ENCODE assay signal across 8 mouse cellular contexts in the genomic region with DNA sequence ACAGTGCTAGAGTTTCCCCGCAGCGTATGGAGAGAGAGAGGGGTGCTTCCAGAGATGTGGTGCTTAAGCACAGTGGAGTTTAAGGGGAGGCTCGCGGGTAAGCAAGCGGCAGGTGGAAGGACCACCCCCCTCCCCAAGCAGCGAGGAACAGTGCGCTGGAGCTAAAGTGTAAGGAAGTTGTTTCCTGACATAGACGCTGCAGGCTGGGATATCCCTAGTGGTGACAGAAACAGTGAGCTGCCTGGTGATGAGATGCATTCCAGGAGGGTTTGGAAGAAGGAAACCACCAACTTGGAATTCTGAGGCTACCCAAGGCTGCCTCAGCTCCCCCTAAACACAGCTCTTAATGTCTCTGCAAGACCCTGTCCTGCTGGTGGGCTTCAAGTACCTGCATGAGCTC. TPM values are rescaled to one million over a fixed set of nuclear protein-coding genes. Genes with fewer than 3 reads are reported as not detected.
A peak's percentile ranks its signal among the peaks of the same experiment; 100 is the strongest.
DNase-seq lines count a peak whose midpoint lies in the region; ATAC-seq and TF ChIP-seq lines count a peak whose summit lies in the region.

No protein-coding gene starts in this region.

- H3K36me3 ChIP-seq in lung, embryonic 14.5 days (ENCODE audit: insufficient read depth), result no peaks in the 10 kb centered on the region
- no peaks in the 10 kb centered on the region for H3K36me3 ChIP-seq in forebrain, embryonic 13.5 days (ENCODE audit: poor library complexity, severe bottlenecking)
- H3K36me3 ChIP-seq in limb, embryonic 13.5 days, result no peaks in the 10 kb centered on the region
- no peaks in the 10 kb centered on the region for H3K36me3 ChIP-seq in neural tube, embryonic 15.5 days

- H3K4me2 ChIP-seq in lung, embryonic 14.5 days, result peak overlapping the region; percentile 54
- H3K4me2 ChIP-seq in forebrain, embryonic 13.5 days, result peak overlapping the region; percentile 65
- H3K4me2 ChIP-seq in limb, embryonic 13.5 days (replicated peaks), result peak overlapping the region; percentile 55
- peak overlapping the region; percentile 58 for H3K4me2 ChIP-seq in neural tube, embryonic 15.5 days

- no peak for TF ChIP-seq CTCF in lung, embryonic 14.5 days (IDR thresholded peaks at IDR 0.05; ENCODE audit: low read depth)

- H3K4me1 ChIP-seq in lung, embryonic 14.5 days (ENCODE audit: insufficient read depth), result no peaks in the 10 kb centered on the region
- H3K4me1 ChIP-seq in forebrain, embryonic 13.5 days, result peaks cover 56% of the 10 kb centered on the region
- H3K4me1 ChIP-seq in limb, embryonic 13.5 days, result peaks cover 8% of the 10 kb centered on the region
- H3K4me1 ChIP-seq in neural tube, embryonic 15.5 days, result peaks cover 29% of the 10 kb centered on the region

- H3K27me3 ChIP-seq in lung, embryonic 14.5 days (ENCODE audit: insufficient read depth, low read length), result peaks cover 26% of the 10 kb centered on the region; the same call in 1 of the 2 replicates
- H3K27me3 ChIP-seq in forebrain, embryonic 13.5 days, result peaks cover 36% of the 10 kb centered on the region
- peaks cover 60% of the 10 kb centered on the region for H3K27me3 ChIP-seq in limb, embryonic 13.5 days
- H3K27me3 ChIP-seq in neural tube, embryonic 15.5 days (replicated peaks), result peaks cover 38% of the 10 kb centered on the region

- 0% methylated on average over 8 of the region's 8 CpGs for WGBS in lung, embryonic 14.5 days
- 0% methylated on average over 8 of the region's 8 CpGs for WGBS in forebrain, embryonic 13.5 days
- WGBS in limb, embryonic 13.5 days, result 3% methylated on average over 8 of the region's 8 CpGs
- WGBS in neural tube, embryonic 15.5 days, result 3% methylated on average over 8 of the region's 8 CpGs

- no peak overlapping the region for H3K27ac ChIP-seq in lung, embryonic 14.5 days (ENCODE audit: low read depth)
- peak overlapping the region; percentile 94 for H3K27ac ChIP-seq in forebrain, embryonic 13.5 days
- H3K27ac ChIP-seq in limb, embryonic 13.5 days, result no peak overlapping the region
- 0 out of 2 replicates have a peak overlapping the region, but pooled peaks have one; percentile 23 for H3K27ac ChIP-seq in neural tube, embryonic 15.5 days (replicated peaks)

- no peak for DNase-seq in lung, embryonic 14.5 days
- DNase-seq in lung, postnatal 25 days (ENCODE audit: low spot score), result no peak
- DNase-seq in adrenal gland, postnatal 14 days, result no peak
- DNase-seq in ovary, adult 18-20 months (ENCODE audit: low spot score), result no peak
- no peak for DNase-seq in thymus, postnatal 0 days (ENCODE audit: low spot score)

- no peaks in the 10 kb centered on the region for H3K9me3 ChIP-seq in lung, embryonic 14.5 days (ENCODE audit: low read depth, low read length)
- H3K9me3 ChIP-seq in forebrain, embryonic 13.5 days (replicated peaks), result no peaks in the 10 kb centered on the region
- H3K9me3 ChIP-seq in limb, embryonic 13.5 days, result no peaks in the 10 kb centered on the region
- H3K9me3 ChIP-seq in neural tube, embryonic 15.5 days (replicated peaks), result no peaks in the 10 kb centered on the region

- no peak overlapping the region for H3K9ac ChIP-seq in lung, embryonic 14.5 days
- H3K9ac ChIP-seq in forebrain, embryonic 13.5 days, result peak overlapping the region; percentile 58
- no peak overlapping the region for H3K9ac ChIP-seq in limb, embryonic 13.5 days
- H3K9ac ChIP-seq in neural tube, embryonic 15.5 days (replicated peaks), result peak overlapping the region; percentile 30

- ATAC-seq in lung, embryonic 14.5 days (ENCODE audit: insufficient read depth), result 0 out of 2 replicates have a peak, but pooled peaks have one; percentile 15
- ATAC-seq in forebrain, embryonic 13.5 days, result peak; percentile 15; the same call in 1 of the 2 replicates
- no peak for ATAC-seq in limb, embryonic 13.5 days (ENCODE audit: low FRiP score, low read depth)
- ATAC-seq in neural tube, embryonic 15.5 days (ENCODE audit: low FRiP score), result peak; percentile 18

- peak overlapping the region; percentile 6; the same call in 1 of the 2 replicates for H3K4me3 ChIP-seq in lung, embryonic 14.5 days (ENCODE audit: low read depth, low read length)
- H3K4me3 ChIP-seq in forebrain, embryonic 13.5 days, result peak overlapping the region; percentile 31
- peak overlapping the region; percentile 24 for H3K4me3 ChIP-seq in limb, embryonic 13.5 days
- peak overlapping the region; percentile 34 for H3K4me3 ChIP-seq in neural tube, embryonic 15.5 days (replicated peaks)

RNA-seq across cellular contexts. Expression of gene Arhgap40, which starts 43.2 kb away (rescaled TPM):
- polyA plus RNA-seq in lung, embryonic 14.5 days (2014; fragmentation: Nextera tagmentation; extraction: Ambion mirVana), result not detected in 2 replicates
- 0.25 and 0.28 TPM in 2 replicates for polyA plus RNA-seq in forebrain, embryonic 13.5 days (2015; fragmentation: Nextera tagmentation; extraction: Ambion mirVana)
- polyA plus RNA-seq in limb, embryonic 13.5 days (2015; fragmentation: Nextera tagmentation; extraction: Ambion mirVana), result 0.84 and 1.1 TPM in 2 replicates
- 0.75 and 1.2 TPM in 2 replicates for polyA plus RNA-seq in neural tube, embryonic 15.5 days (2015; fragmentation: Nextera tagmentation; extraction: Ambion mirVana)
- not detected in 2 replicates for total RNA-seq in adrenal gland, postnatal 14 days (2021)
- polyA plus RNA-seq in thymus, postnatal 0 days (2015; fragmentation: Nextera tagmentation; extraction: Ambion mirVana), result 0.10 TPM in 1 of 2 replicates, not detected in the other

RNA-seq across cellular contexts. Expression of gene Adig, which starts 53.4 kb away (rescaled TPM):
- polyA plus RNA-seq in lung, embryonic 14.5 days (2014; fragmentation: Nextera tagmentation; extraction: Ambion mirVana), result 0.42 TPM in 1 of 2 replicates, not detected in the other
- polyA plus RNA-seq in forebrain, embryonic 13.5 days (2015; fragmentation: Nextera tagmentation; extraction: Ambion mirVana), result not detected in 2 replicates
- polyA plus RNA-seq in limb, embryonic 13.5 days (2015; fragmentation: Nextera tagmentation; extraction: Ambion mirVana), result 0.36 and 0.47 TPM in 2 replicates
- polyA plus RNA-seq in neural tube, embryonic 15.5 days (2015; fragmentation: Nextera tagmentation; extraction: Ambion mirVana), result not detected in 2 replicates
- 151 and 169 TPM in 2 replicates for total RNA-seq in adrenal gland, postnatal 14 days (2021)
- polyA plus RNA-seq in thymus, postnatal 0 days (2015; fragmentation: Nextera tagmentation; extraction: Ambion mirVana), result 0.22 and 1.2 TPM in 2 replicates

RNA-seq across cellular contexts. Expression of gene Slc32a1, which starts 54.8 kb away (rescaled TPM):
- polyA plus RNA-seq in lung, embryonic 14.5 days (2014; fragmentation: Nextera tagmentation; extraction: Ambion mirVana), result not detected in 2 replicates
- polyA plus RNA-seq in forebrain, embryonic 13.5 days (2015; fragmentation: Nextera tagmentation; extraction: Ambion mirVana), result 4.8 and 5.6 TPM in 2 replicates
- polyA plus RNA-seq in limb, embryonic 13.5 days (2015; fragmentation: Nextera tagmentation; extraction: Ambion mirVana), result not detected in 2 replicates
- polyA plus RNA-seq in neural tube, embryonic 15.5 days (2015; fragmentation: Nextera tagmentation; extraction: Ambion mirVana), result 9.7 and 11.1 TPM in 2 replicates
- total RNA-seq in adrenal gland, postnatal 14 days (2021), result 0.26 TPM in 1 of 2 replicates, not detected in the other
- polyA plus RNA-seq in thymus, postnatal 0 days (2015; fragmentation: Nextera tagmentation; extraction: Ambion mirVana), result not detected in 2 replicates

Comparison
In these comparisons a context has a peak if more than half of its experiments do, and no peak if none do; other contexts are left out.
1. H3K27ac ChIP-seq: peak in forebrain, embryonic 13.5 days (single experiment) and neural tube, embryonic 15.5 days (single experiment); none in lung, embryonic 14.5 days (single experiment) and limb, embryonic 13.5 days (single experiment).
2. H3K9ac ChIP-seq: peak in forebrain, embryonic 13.5 days (single experiment) and neural tube, embryonic 15.5 days (single experiment); none in lung, embryonic 14.5 days (single experiment) and limb, embryonic 13.5 days (single experiment).
3. Peak in every context shown above with its lines, with median percentiles within 50 percentile points of each other: H3K4me2 ChIP-seq and H3K4me3 ChIP-seq.